Mouse (Mus musculus) embryonic fibroblast, embryonic 13.5 days (primary cell): ENCODE results near the gene Klf4. TPM values are rescaled to one million over a fixed set of nuclear protein-coding genes. Genes with fewer than 3 reads are reported as not detected.
A peak's percentile ranks its signal among the peaks of the same experiment; 100 is the strongest.

Source experiments
- H3K27ac ChIP-seq: 2 replicates; pipeline ENCODE4 v1.5.1; 2012; ENCODE audit warnings: low read length, control low read depth, inconsistent platforms; ENCODE audit not compliant: insufficient read depth
- H3K4me1 ChIP-seq: 2 replicates; pipeline ENCODE4 v1.6.1; 2011; ENCODE audit warnings: low read length; ENCODE audit not compliant: control insufficient read depth, insufficient read depth
- H3K4me3 ChIP-seq: 2 replicates; pipeline ENCODE4 v1.5.1; 2011; ENCODE audit warnings: mild to moderate bottlenecking, control low read depth, low read length; ENCODE audit not compliant: insufficient read depth
- CTCF ChIP-seq: IDR thresholded peaks from 2 replicates; pipeline ENCODE4 v1.5.1; 2011; ENCODE audit warnings: mild to moderate bottlenecking, control low read depth, low read length, moderate library complexity, borderline replicate concordance; ENCODE audit not compliant: insufficient read depth
- POLR2A ChIP-seq: IDR thresholded peaks from 2 replicates; pipeline ENCODE4 v1.6.1; 2011; ENCODE audit warnings: low read depth, mild to moderate bottlenecking, control low read depth, low read length, moderate library complexity
- polyA plus RNA-seq: library from polyadenylated mRNA; stranded (reverse); fragments of >200 nt; gene quantifications from 2 replicates; pipeline ENCODE4 v1.2.4, GENCODE M21; 2011; ENCODE audit warnings: low read depth; ENCODE audit not compliant: missing spikeins, insufficient read length

Gene Klf4
- polyA plus RNA-seq, 1 experiment = 36.5 TPM

DNA sequence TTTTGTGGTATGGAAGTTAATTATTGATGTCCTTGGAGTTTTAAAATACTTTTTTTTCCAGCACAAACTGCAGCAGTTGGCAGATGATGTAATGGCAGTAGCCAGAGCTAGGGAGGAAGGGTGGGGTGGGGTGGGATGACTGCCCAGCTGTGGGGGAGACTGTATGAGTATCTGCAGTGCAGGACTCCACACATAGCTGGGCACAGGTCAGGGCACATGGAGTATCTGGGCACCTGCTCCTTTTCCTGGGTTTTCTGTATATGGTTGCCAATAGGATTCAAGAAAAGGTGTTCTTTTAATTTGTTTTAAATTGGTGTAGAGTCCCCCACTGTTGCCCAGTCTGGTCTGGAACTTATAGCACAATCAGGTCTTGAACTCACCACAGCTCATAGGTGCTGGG is 2.7 kb upstream of the Klf4 start:
- no peak overlapping the region for H3K27ac ChIP-seq
- peaks cover 2% of the 10 kb centered on the region; the same call in 1 of the 2 replicates for H3K4me1 ChIP-seq
- no peak overlapping the region for H3K4me3 ChIP-seq
- TF ChIP-seq CTCF (no peak), POLR2A (no peak)

DNA sequence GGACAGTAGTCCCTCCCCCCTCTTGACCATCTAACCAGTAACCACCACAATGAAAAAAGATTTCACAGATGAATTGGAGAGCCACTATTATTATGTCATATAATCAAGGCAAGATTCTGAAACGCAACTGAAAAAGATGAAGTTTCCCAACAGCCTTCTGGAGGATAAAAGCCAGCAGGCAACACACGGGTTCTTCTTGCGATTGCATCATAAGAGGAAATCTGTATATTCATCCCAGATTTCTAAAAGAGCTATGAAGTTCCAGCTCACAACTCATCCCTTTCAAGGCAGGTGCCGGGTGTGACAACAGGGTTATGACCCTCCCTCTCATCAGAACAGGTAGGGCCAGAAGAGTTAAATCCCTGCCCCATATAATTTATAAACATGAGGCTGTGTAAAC is 2.2 kb upstream of the Klf4 start:
- Histone ChIP-seq H3K4me3 (no peak overlapping the region), H3K4me1 (peaks cover 2% of the 10 kb centered on the region; the same call in 1 of the 2 replicates)
- TF ChIP-seq POLR2A (no peak), CTCF (no peak)

DNA sequence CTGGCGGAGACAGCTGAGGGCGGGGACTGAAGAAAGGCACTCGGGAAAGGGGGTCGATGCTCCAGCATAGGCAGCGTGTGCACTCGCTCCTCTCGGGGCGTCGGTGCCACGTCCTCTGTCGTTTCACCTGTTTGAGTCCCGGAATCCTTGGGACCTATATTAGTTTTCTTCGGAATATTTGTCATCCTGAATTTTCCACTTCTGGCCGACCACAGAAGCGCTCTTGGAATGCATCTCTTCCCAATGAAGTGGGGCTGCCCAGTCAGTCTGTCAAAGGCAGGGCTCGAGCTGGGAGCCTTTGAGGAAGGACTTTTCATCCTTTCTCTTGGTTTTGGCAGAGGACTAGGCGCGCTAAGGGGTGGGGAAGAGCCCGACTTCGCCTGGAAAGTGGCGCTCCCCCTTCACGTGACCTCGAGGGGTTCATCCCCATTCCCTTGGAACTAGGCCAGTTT is 1.6 kb upstream of the Klf4 start:
- Histone ChIP-seq H3K4me1 (peaks cover 2% of the 10 kb centered on the region; the same call in 1 of the 2 replicates), H3K4me3 (peak overlapping the region; percentile 56), H3K27ac (peak overlapping the region; percentile 97)
- peak; percentile 53 for TF ChIP-seq POLR2A
- TF ChIP-seq CTCF = no peak

More for the DNA sequence above, 2.2 kb upstream of the Klf4 start:
- peak overlapping the region; percentile 97 for H3K27ac ChIP-seq

DNA sequence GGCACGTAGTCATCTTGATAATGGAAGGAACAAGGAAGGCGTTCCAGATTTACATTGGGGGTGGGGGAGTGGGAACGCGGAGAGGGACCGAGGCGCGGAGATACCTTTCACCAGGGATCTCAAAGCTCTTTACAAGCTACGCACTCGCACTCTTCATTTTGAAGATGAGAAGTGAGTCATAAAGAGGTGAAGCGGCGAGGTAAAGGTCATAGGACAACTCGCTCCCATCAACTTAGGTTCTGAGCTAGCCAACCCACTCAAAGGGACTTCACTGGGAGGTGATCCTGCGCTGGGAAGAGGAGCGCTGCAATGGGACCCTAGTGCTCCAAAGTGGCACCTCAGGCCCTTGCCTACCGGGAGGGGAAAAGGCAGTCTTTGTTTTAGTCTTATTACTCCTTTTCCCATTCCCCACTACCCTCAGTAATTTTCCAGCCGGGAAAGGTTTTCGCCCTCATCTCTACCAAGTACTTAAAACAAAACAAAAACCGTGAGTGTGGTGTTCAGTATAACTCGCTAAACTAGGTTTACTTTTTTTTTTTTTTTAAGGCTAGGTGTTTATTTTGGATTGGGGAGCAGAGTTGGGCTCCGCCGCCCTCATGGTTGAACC is 1.0 kb upstream of the Klf4 start:
- Histone ChIP-seq H3K4me3 (peak overlapping the region; percentile 56), H3K27ac (peak overlapping the region; percentile 97), H3K4me1 (peaks cover 2% of the 10 kb centered on the region; the same call in 1 of the 2 replicates)
- TF ChIP-seq POLR2A (no peak; the same call in 1 of the 2 replicates), CTCF (no peak)

DNA sequence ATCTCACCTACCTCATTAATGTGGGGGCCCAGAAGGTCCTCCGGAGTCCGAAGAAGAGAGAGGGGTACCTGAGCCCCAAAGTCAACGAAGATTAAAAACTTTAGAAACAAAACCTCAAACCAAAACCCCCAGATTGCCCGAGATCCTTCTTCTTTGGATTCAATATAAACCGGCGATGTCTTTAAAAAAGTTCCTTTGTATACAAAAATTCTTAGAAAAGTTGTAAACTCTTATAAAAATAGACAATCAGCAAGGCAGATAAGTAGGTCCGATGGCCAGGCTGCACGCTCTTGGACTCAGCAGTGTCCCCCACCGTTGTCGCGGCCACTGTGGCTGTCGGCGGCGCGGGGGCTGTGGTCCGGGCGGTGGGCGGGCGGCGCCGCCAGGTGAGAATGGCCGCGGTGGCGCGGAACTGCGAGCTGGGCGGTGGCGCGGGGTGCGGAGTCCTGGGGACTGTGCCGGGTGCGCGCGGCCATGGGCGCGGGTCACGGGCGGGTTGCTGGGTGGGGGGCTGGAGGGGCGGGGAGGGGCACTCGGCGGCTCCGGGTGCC is 335 bp downstream of the Klf4 start:
- TF ChIP-seq CTCF (no peak), POLR2A (no peak; the same call in 1 of the 2 replicates)
- peak overlapping the region; percentile 90 for H3K4me3 ChIP-seq
- peaks cover 2% of the 10 kb centered on the region; the same call in 1 of the 2 replicates for H3K4me1 ChIP-seq
- H3K27ac ChIP-seq = no peak overlapping the region; the same call in 1 of the 2 replicates

DNA sequence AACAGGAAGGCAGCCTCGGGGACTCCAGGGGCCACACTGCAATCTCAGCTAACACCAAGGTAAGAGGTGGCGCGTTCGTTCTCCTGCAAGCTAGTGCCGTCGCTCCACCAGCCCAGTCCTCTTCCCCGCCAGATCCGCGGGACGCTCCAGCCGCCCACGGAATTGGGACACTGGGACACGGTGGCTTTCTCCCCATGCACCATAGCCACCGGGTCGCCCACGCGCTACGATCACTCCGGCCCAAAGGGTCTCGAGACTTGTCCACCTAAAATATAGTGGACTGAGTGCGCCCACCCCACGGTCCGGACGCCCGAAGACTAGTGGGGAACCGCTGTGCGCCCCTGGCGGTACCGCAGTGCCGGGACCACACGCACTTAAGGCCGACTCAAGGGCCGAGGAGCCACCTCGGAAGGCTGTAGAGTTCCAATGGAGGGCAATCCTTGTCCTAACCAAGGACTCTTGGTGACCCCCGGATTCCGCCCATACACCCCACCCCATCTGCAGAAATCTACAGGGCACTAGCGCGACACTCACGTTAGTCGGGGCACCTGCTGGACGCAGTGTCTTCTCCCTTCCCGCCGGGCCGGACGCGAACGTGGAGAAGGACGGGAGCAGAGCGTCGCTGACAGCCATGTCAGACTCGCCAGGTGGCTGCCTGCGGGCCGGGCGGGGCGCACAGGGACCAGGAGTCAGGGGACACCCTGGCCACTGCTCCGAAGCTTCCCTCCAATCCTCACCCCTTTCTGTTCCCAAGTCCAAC is 990 bp downstream of the Klf4 start:
- H3K27ac ChIP-seq = peak overlapping the region; percentile 52
- H3K4me1 ChIP-seq = peaks cover 2% of the 10 kb centered on the region; the same call in 1 of the 2 replicates
- H3K4me3 ChIP-seq = peak overlapping the region; percentile 90
- TF ChIP-seq POLR2A (no peak), CTCF (peak; percentile 53; the same call in 1 of the 2 replicates)

DNA sequence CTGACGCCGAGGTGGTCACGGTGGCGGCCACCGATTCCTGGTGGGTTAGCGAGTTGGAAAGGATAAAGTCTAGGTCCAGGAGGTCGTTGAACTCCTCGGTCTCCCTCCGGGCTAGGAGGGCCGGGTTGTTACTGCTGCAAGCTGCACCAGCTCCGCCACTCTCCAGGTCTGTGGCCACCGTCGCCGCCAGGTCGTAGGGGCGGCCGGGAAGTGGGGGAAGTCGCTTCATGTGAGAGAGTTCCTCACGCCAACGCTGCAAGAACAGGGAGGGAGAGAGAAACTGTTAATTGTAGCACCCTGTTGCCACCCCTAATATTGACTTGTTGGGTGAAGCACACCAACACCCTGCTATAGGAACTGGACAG is 1.6 kb downstream of the Klf4 start:
- Histone ChIP-seq H3K27ac (peak overlapping the region; percentile 52; the same call in 1 of the 2 replicates), H3K4me1 (peaks cover 3% of the 10 kb centered on the region), H3K4me3 (peak overlapping the region; percentile 90)
- TF ChIP-seq CTCF = no peak
- no peak for TF ChIP-seq POLR2A

DNA sequence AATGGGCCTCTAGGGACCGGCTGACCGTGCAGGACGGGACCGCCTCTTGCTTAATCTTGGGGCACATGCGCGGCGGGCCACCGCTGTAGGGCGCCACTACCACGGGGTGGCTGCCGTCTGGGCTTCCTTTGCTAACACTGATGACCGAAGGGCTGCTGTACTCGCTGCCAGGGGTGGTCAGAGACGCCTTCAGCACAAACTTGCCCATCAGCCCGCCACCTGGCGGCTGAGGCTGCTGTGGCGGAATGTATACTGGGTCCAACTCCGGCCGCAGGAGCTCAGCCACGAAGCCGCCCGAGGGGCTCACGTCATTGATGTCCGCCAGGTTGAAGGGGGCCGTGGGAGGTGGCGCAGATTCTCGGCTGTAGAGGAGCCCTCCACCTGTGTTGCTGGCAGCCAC is 2.0 kb downstream of the Klf4 start:
- H3K4me3 ChIP-seq = peak overlapping the region; percentile 90
- TF ChIP-seq POLR2A (peak; percentile 44; the same call in 1 of the 2 replicates), CTCF (peak; percentile 69)
- peaks cover 5% of the 10 kb centered on the region for H3K4me1 ChIP-seq
- no peak overlapping the region; the same call in 1 of the 2 replicates for H3K27ac ChIP-seq

DNA sequence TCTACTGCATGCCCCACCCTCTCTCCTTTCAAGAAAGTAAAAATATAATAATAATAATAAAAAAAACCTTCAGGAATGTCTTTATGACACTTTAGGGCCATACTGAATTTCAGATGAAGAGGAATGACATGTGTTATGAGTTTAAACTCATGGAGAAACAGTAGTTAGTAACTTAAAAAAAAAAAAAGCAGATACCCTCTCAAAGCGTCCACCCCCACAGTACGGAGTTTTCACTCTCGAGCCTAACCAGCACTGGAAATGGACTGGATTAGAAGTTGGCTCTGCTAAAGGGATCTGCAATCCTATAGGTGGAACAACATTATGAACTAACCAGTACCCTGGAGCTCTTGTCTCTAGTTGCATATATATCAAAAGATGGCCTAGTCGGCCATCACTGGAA is 3.9 kb downstream of the Klf4 start:
- Histone ChIP-seq H3K27ac (no peak overlapping the region), H3K4me3 (no peak overlapping the region), H3K4me1 (peaks cover 3% of the 10 kb centered on the region; the same call in 1 of the 2 replicates)
- TF ChIP-seq POLR2A (no peak), CTCF (no peak)

DNA sequence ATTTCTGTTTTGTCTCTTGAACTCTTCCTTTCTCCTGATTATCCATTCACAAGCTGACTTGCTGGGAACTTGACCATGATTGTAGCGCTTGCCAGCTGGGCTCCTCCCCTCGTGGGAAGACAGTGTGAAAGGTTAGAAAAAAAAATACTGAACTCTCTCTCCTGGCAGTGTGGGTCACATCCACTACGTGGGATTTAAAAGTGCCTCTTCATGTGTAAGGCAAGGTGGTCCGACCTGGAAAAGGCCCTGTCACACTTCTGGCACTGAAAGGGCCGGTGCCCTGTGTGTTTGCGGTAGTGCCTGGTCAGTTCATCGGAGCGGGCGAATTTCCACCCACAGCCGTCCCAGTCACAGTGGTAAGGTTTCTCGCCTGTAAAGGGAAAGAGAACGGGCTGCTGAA is 4.3 kb downstream of the Klf4 start:
- no peak for TF ChIP-seq CTCF
- no peak for TF ChIP-seq POLR2A
- H3K4me1 ChIP-seq = peaks cover 3% of the 10 kb centered on the region; the same call in 1 of the 2 replicates
- peak overlapping the region; percentile 8; the same call in 1 of the 2 replicates for H3K4me3 ChIP-seq
- no peak overlapping the region for H3K27ac ChIP-seq
